Mouse (Mus musculus): ENCODE results near the gene Pfdn5.

Pfdn5 gene

DNA sequence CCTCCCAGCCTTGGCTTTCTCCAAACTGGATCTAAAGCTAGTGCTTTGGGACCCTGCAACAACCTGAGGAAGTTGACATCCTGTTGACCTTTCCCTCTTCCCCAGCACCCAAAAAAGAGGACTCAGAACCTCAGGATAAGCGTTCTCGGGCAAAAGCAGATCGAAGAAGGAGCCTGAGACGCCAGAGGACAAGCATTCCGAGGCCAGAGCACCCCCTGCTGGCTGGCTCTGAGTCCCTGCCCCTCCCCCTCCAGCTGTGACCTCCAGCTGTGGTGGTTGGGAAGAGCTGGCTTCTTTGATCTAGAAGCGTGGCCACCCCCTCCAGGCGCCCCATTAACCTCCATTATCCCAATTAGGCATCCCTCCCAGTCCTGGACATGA is 51.2 kb downstream of the Pfdn5 start:
- peak; percentile 52 to 72 for DNase-seq

DNA sequence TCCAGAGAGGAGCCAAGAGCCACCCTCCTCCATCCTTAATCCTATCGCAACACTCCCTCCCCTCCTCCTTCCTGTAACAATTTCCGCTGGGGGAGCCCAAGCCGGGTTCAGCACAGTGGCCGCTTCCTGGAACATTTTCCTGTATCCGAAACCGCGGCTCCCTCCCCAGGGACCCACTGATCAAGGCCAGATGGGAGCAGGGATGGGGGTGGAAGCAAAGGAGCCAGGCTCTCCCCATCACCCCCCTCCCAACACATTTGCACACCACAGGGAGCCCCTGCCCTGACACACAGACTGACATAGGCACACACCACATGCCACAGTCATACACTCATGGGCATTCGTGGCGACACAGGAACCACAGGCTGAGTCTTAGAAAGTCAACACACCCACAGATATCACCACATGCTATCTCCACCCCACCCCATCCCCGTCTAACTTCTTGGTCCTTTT is 51.9 kb downstream of the Pfdn5 start:
- DNase-seq = no peak
